ENCODE assay signal across 25 mouse cellular contexts in the genomic region with DNA sequence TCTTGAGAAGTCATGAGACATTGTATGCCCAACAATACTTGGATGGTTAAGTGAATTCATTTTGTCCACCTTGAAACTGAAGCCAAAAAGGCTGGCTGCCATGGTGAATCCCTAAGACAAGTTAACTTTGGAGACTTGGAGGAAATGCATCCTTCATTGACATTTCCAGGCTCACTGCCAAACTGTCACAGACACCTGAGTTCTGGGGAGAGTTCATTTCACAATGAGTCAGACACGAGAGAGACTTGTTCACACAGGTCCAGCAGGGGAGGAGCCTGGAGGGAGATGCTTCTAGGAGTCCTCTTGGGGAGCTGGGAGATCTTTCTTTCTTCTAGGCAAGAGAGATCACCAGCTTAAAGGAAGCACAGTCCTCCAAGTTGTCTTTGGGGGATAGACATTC. TPM values are rescaled to one million over a fixed set of nuclear protein-coding genes. Genes with fewer than 3 reads are reported as not detected.
A peak's percentile ranks its signal among the peaks of the same experiment; 100 is the strongest.
DNase-seq lines count a peak whose midpoint lies in the region; ATAC-seq and TF ChIP-seq lines count a peak whose summit lies in the region.
"Had no signal": no experiment of that assay in that cellular context is flagged by ENCODE, and none has a peak within 500 bp of the region (broad histone marks: within the 10 kb centered on the region; RNA-seq: fewer than 3 reads in every experiment).

No protein-coding gene starts in this region.

- DNase-seq in heart, adult 2 months, result no peak
- peak; percentile 23 for DNase-seq in midbrain, postnatal 0 days (ENCODE audit: low spot score)
- DNase-seq in midbrain, embryonic 14.5 days, result no peak
- no peak for DNase-seq in stomach, postnatal 0 days (ENCODE audit: low spot score)
- no peak for DNase-seq in gastrocnemius, adult 2 months
- DNase-seq: adrenal gland, postnatal 14 days; cerebellum, adult 18-20 months; cerebellum, postnatal 14 days; forebrain, postnatal 0 days; gastrocnemius, postnatal 14 days; heart, adult 11 months; heart, postnatal 4 days; kidney, adult 18-20 months; kidney, postnatal 25 days; lung, postnatal 36 days had no signal

- H3K4me3 ChIP-seq in heart, embryonic 15.5 days, result no peak overlapping the region
- H3K4me3 ChIP-seq in heart, adult 2 months, result no peak overlapping the region
- H3K4me3 ChIP-seq in midbrain, postnatal 0 days (ENCODE audit: low read depth, low read length), result no peak overlapping the region
- no peak overlapping the region for H3K4me3 ChIP-seq in midbrain, embryonic 14.5 days (replicated peaks; ENCODE audit: low read depth, low read length)
- no peak overlapping the region for H3K4me3 ChIP-seq in embryonic facial prominence, embryonic 15.5 days (replicated peaks)
- H3K4me3 ChIP-seq in stomach, postnatal 0 days (ENCODE audit: low read depth, low read length), result no peak overlapping the region
- H3K4me3 ChIP-seq in gastrocnemius, adult 2 months, result no peak overlapping the region
- H3K4me3 ChIP-seq: kidney, embryonic 15.5 days; limb, embryonic 12.5 days; megakaryocyte, embryonic 14.5 days; midbrain, embryonic 15.5 days; neural tube, embryonic 12.5 days had no signal

- no peaks in the 10 kb centered on the region for H3K27me3 ChIP-seq in heart, embryonic 15.5 days
- no peaks in the 10 kb centered on the region for H3K27me3 ChIP-seq in heart, adult 2 months (ENCODE audit: control insufficient read depth, insufficient read depth, low read length)
- H3K27me3 ChIP-seq in midbrain, postnatal 0 days (ENCODE audit: insufficient read depth, low read length), result no peaks in the 10 kb centered on the region
- no peaks in the 10 kb centered on the region for H3K27me3 ChIP-seq in midbrain, embryonic 14.5 days (ENCODE audit: control insufficient read depth, insufficient read depth, low read length)
- H3K27me3 ChIP-seq in embryonic facial prominence, embryonic 15.5 days, result no peaks in the 10 kb centered on the region
- H3K27me3 ChIP-seq in stomach, postnatal 0 days (ENCODE audit: control insufficient read depth, insufficient read depth, low read length), result no peaks in the 10 kb centered on the region
- H3K27me3 ChIP-seq: kidney, embryonic 15.5 days; limb, embryonic 12.5 days; megakaryocyte, embryonic 14.5 days; midbrain, embryonic 15.5 days; neural tube, embryonic 12.5 days had no signal

- intact Hi-C loops in heart, adult 2 months (cut with DNase I), result no loop called here
- intact Hi-C loops in gastrocnemius, adult 2 months (cut with DNase I), result loop anchor here (10.0 kb wide), 1 partner anchor 47 kb away; no protein-coding TSS in a partner anchor

- no peak for TF ChIP-seq EP300 in heart, adult 2 months (IDR thresholded peaks at IDR 0.05; ENCODE audit: insufficient read depth, low read depth, low read length)
- TF ChIP-seq EP300 in stomach, postnatal 0 days (optimal IDR thresholded peaks at IDR 0.05), result no peak

- 19% methylated on average over 1 of the region's 1 CpGs for WGBS in heart, embryonic 15.5 days
- 18% methylated on average over 1 of the region's 1 CpGs for WGBS in heart, adult 2 months
- 66% methylated on average over 1 of the region's 1 CpGs for WGBS in midbrain, postnatal 0 days
- 64% methylated on average over 1 of the region's 1 CpGs for WGBS in midbrain, embryonic 14.5 days
- WGBS in embryonic facial prominence, embryonic 15.5 days, result 50% methylated on average over 1 of the region's 1 CpGs
- WGBS in stomach, postnatal 0 days, result 21% methylated on average over 1 of the region's 1 CpGs

- ATAC-seq in heart, embryonic 15.5 days (replicated peaks; ENCODE audit: insufficient number of reproducible peaks, insufficient read depth, low FRiP score, low read depth), result 0 out of 2 replicates have a peak, but pooled peaks have one; percentile 31
- ATAC-seq in midbrain, postnatal 0 days (ENCODE audit: low FRiP score), result no peak
- ATAC-seq in midbrain, embryonic 14.5 days (ENCODE audit: low FRiP score, low TSS enrichment), result no peak
- no peak; the same call in 1 of the 2 replicates for ATAC-seq in embryonic facial prominence, embryonic 15.5 days (ENCODE audit: insufficient number of reproducible peaks, low FRiP score, low TSS enrichment, low read depth)
- ATAC-seq in stomach, postnatal 0 days (ENCODE audit: low FRiP score, low TSS enrichment), result peak; percentile 47; the same call in 1 of the 2 replicates
- ATAC-seq: forebrain, postnatal 0 days; midbrain, embryonic 15.5 days had no signal

- no peaks in the 10 kb centered on the region for H3K79me2 ChIP-seq in heart, adult 2 months (replicated peaks; ENCODE audit: control insufficient read depth, insufficient read depth, low read length)

- no peak overlapping the region for H3K4me2 ChIP-seq in heart, embryonic 15.5 days
- H3K4me2 ChIP-seq in midbrain, postnatal 0 days (ENCODE audit: low read depth, low read length, poor library complexity, severe bottlenecking), result no peak overlapping the region
- H3K4me2 ChIP-seq in midbrain, embryonic 14.5 days (ENCODE audit: low read length), result no peak overlapping the region
- H3K4me2 ChIP-seq in embryonic facial prominence, embryonic 15.5 days (replicated peaks), result no peak overlapping the region
- H3K4me2 ChIP-seq in stomach, postnatal 0 days (replicated peaks; ENCODE audit: low read depth), result no peak overlapping the region
- H3K4me2 ChIP-seq: heart, embryonic 11.5 days; hindbrain, embryonic 14.5 days; kidney, embryonic 15.5 days; limb, embryonic 12.5 days; liver, embryonic 11.5 days; midbrain, embryonic 15.5 days; neural tube, embryonic 12.5 days had no signal

- no peak for TF ChIP-seq CTCF in heart, adult 2 months (IDR thresholded peaks at IDR 0.05)
- TF ChIP-seq CTCF in midbrain, postnatal 0 days (IDR thresholded peaks at IDR 0.05), result no peak
- TF ChIP-seq CTCF in stomach, postnatal 0 days (IDR thresholded peaks at IDR 0.05; ENCODE audit: low read depth), result no peak
- TF ChIP-seq CTCF in gastrocnemius, adult 2 months (IDR thresholded peaks at IDR 0.05), result no peak

- no peak overlapping the region for H3K9ac ChIP-seq in heart, embryonic 15.5 days
- H3K9ac ChIP-seq in heart, adult 2 months (ENCODE audit: low read depth, low read length), result no peak overlapping the region
- no peak overlapping the region for H3K9ac ChIP-seq in midbrain, postnatal 0 days (replicated peaks; ENCODE audit: low read length, poor library complexity, severe bottlenecking)
- H3K9ac ChIP-seq in midbrain, embryonic 14.5 days (replicated peaks; ENCODE audit: low read length), result no peak overlapping the region
- no peak overlapping the region for H3K9ac ChIP-seq in embryonic facial prominence, embryonic 15.5 days
- no peak overlapping the region for H3K9ac ChIP-seq in stomach, postnatal 0 days (ENCODE audit: low read length)
- H3K9ac ChIP-seq: forebrain, postnatal 0 days; hindbrain, embryonic 14.5 days; kidney, embryonic 15.5 days; limb, embryonic 12.5 days; midbrain, embryonic 15.5 days; neural tube, embryonic 12.5 days had no signal

- H3K27ac ChIP-seq in heart, embryonic 15.5 days, result no peak overlapping the region
- H3K27ac ChIP-seq in heart, adult 2 months, result no peak overlapping the region
- no peak overlapping the region for H3K27ac ChIP-seq in midbrain, postnatal 0 days (ENCODE audit: low read depth, low read length)
- no peak overlapping the region for H3K27ac ChIP-seq in midbrain, embryonic 14.5 days (replicated peaks; ENCODE audit: low read depth, low read length)
- 0 out of 2 replicates have a peak overlapping the region, but pooled peaks have one; percentile 22 for H3K27ac ChIP-seq in embryonic facial prominence, embryonic 15.5 days (replicated peaks)
- no peak overlapping the region for H3K27ac ChIP-seq in stomach, postnatal 0 days (replicated peaks)
- no peak overlapping the region for H3K27ac ChIP-seq in gastrocnemius, adult 2 months
- H3K27ac ChIP-seq: hindbrain, embryonic 14.5 days; kidney, embryonic 15.5 days; limb, embryonic 12.5 days; midbrain, embryonic 15.5 days; neural tube, embryonic 12.5 days had no signal

- H3K36me3 ChIP-seq in heart, embryonic 15.5 days, result no peaks in the 10 kb centered on the region
- H3K36me3 ChIP-seq in heart, adult 2 months (ENCODE audit: control insufficient read depth, insufficient read depth, low read length), result no peaks in the 10 kb centered on the region
- no peaks in the 10 kb centered on the region for H3K36me3 ChIP-seq in midbrain, postnatal 0 days (ENCODE audit: insufficient read depth, low read length)
- H3K36me3 ChIP-seq in midbrain, embryonic 14.5 days (ENCODE audit: control insufficient read depth, insufficient read depth, low read length), result no peaks in the 10 kb centered on the region
- H3K36me3 ChIP-seq in embryonic facial prominence, embryonic 15.5 days, result no peaks in the 10 kb centered on the region
- H3K36me3 ChIP-seq in stomach, postnatal 0 days (ENCODE audit: control insufficient read depth, insufficient read depth, low read length), result no peaks in the 10 kb centered on the region
- H3K36me3 ChIP-seq: kidney, embryonic 15.5 days; limb, embryonic 12.5 days; midbrain, embryonic 15.5 days; neural tube, embryonic 12.5 days had no signal

- no peak for TF ChIP-seq POLR2A in heart, adult 2 months (IDR thresholded peaks at IDR 0.05; ENCODE audit: insufficient read depth, low read depth, low read length)

- no peaks in the 10 kb centered on the region for H3K9me3 ChIP-seq in heart, embryonic 15.5 days (replicated peaks)
- H3K9me3 ChIP-seq in midbrain, postnatal 0 days (ENCODE audit: low read length), result no peaks in the 10 kb centered on the region
- no peaks in the 10 kb centered on the region for H3K9me3 ChIP-seq in midbrain, embryonic 14.5 days (ENCODE audit: control insufficient read depth, low read length)
- no peaks in the 10 kb centered on the region for H3K9me3 ChIP-seq in embryonic facial prominence, embryonic 15.5 days (replicated peaks)
- no peaks in the 10 kb centered on the region for H3K9me3 ChIP-seq in stomach, postnatal 0 days (ENCODE audit: control insufficient read depth, low read length)
- H3K9me3 ChIP-seq: kidney, embryonic 15.5 days; limb, embryonic 12.5 days; midbrain, embryonic 15.5 days; neural tube, embryonic 12.5 days had no signal

- no peaks in the 10 kb centered on the region for H3K4me1 ChIP-seq in heart, embryonic 15.5 days (replicated peaks)
- peaks cover 1% of the 10 kb centered on the region; the same call in 1 of the 2 replicates for H3K4me1 ChIP-seq in heart, adult 2 months (ENCODE audit: control insufficient read depth, insufficient read depth, low read length)
- H3K4me1 ChIP-seq in midbrain, postnatal 0 days (ENCODE audit: insufficient read depth, low read length), result no peaks in the 10 kb centered on the region
- no peaks in the 10 kb centered on the region for H3K4me1 ChIP-seq in midbrain, embryonic 14.5 days (ENCODE audit: control insufficient read depth, insufficient read depth, low read length)
- no peaks in the 10 kb centered on the region for H3K4me1 ChIP-seq in embryonic facial prominence, embryonic 15.5 days
- H3K4me1 ChIP-seq in stomach, postnatal 0 days (replicated peaks; ENCODE audit: control insufficient read depth, insufficient read depth), result 0 out of 2 replicates have a peak, but pooled peaks cover 3% of the 10 kb centered on the region
- H3K4me1 ChIP-seq: limb, embryonic 12.5 days; megakaryocyte, embryonic 14.5 days; midbrain, embryonic 15.5 days; neural tube, embryonic 12.5 days had no signal

RNA-seq across cellular contexts. Expression of a gene that starts 13.2 kb away (rescaled TPM):
- 79.0 and 101 TPM in 2 replicates for polyA plus RNA-seq in heart, embryonic 15.5 days (2015; fragmentation: Nextera tagmentation; extraction: Ambion mirVana)
- total RNA-seq in heart, adult 2 months (2021), result 10 to 100 TPM; 94.0 to 94.7 TPM
- 77.8 and 91.0 TPM in 2 replicates for polyA plus RNA-seq in heart, adult 2 months (2012; rRNA removed)
- 109 and 127 TPM in 2 replicates for total RNA-seq in midbrain, postnatal 0 days (2014; rRNA removed)
- polyA plus RNA-seq in midbrain, postnatal 0 days (2015; fragmentation: Nextera tagmentation; extraction: Ambion mirVana), result 42.8 and 47.4 TPM in 2 replicates
- polyA plus RNA-seq in midbrain, embryonic 14.5 days (2014; fragmentation: Nextera tagmentation; extraction: Ambion mirVana), result 22.4 and 30.4 TPM in 2 replicates
- polyA plus RNA-seq in embryonic facial prominence, embryonic 15.5 days (2015; fragmentation: Nextera tagmentation; extraction: Ambion mirVana), result 127 and 131 TPM in 2 replicates
- polyA plus RNA-seq in stomach, postnatal 0 days (2015; fragmentation: Nextera tagmentation; extraction: Ambion mirVana), result 37.8 and 44.2 TPM in 2 replicates
- 100 to 1,000 TPM; 248 to 267 TPM for total RNA-seq in gastrocnemius, adult 2 months (2021)

Comparison
In these comparisons a context has a peak if more than half of its experiments do, and no peak if none do; other contexts are left out.
1. ATAC-seq: peak in heart, embryonic 15.5 days (single experiment) and stomach, postnatal 0 days (single experiment); none in midbrain, postnatal 0 days (single experiment), midbrain, embryonic 14.5 days (single experiment) and embryonic facial prominence, embryonic 15.5 days (single experiment).